Mouse (Mus musculus) MN1 (cell line): ENCODE measurements around the gene Kdelr3.

ENCODE experiments used
- DNase-seq: peaks from one replicate; pipeline ENCODE4 v3.0.0-alpha.2; 2016; ENCODE audit warnings: low spot score

Gene Kdelr3

GRCm38 (mm10) chr15:79575543-79576222, 59.5 kb downstream of the Kdelr3 start:
- DNase-seq, result no peak

GRCm38 (mm10) chr15:79576947-79577346, 60.7 kb downstream of the Kdelr3 start:
- DNase-seq, result peak; percentile 11
